Mouse (Mus musculus) thymus, adult 2 months (tissue): ENCODE data around the gene Gm20388. TPM values are rescaled to one million over a fixed set of nuclear protein-coding genes. Genes with fewer than 3 reads are reported as not detected.

ENCODE experiments used
- DNase-seq: peaks from one replicate; pipeline ENCODE4 v3.0.0; 2021
- H3K27ac ChIP-seq: fragments of 200-500 bp; 2 replicates; pipeline ENCODE4 v1.5.1; 2012; ENCODE audit warnings: low read length, control low read depth; ENCODE audit not compliant: control insufficient read depth, insufficient read depth
- H3K27me3 ChIP-seq: fragments of 200-500 bp; 2 replicates; pipeline ENCODE4 v1.6.1; 2012; ENCODE audit warnings: mild to moderate bottlenecking, low read length, moderate library complexity, mixed read lengths; ENCODE audit not compliant: control insufficient read depth, insufficient read depth
- H3K36me3 ChIP-seq: fragments of 200-500 bp; 2 replicates; pipeline ENCODE4 v1.6.1; 2012; ENCODE audit warnings: mild to moderate bottlenecking, low read length, moderate library complexity; ENCODE audit not compliant: control insufficient read depth, insufficient read depth
- H3K4me1 ChIP-seq: fragments of 200-500 bp; replicated peaks from 2 replicates; pipeline ENCODE4 v1.6.1; 2012; ENCODE audit warnings: low read length; ENCODE audit not compliant: control insufficient read depth, insufficient read depth
- H3K4me3 ChIP-seq: fragments of 200-500 bp; 2 replicates; pipeline ENCODE4 v1.5.1; 2012; ENCODE audit warnings: mild to moderate bottlenecking, low read length, control low read depth, moderate library complexity; ENCODE audit not compliant: control insufficient read depth, insufficient read depth
- CTCF ChIP-seq: fragments of 200-500 bp; IDR thresholded peaks from 2 replicates; pipeline ENCODE4 v1.5.1; 2012; ENCODE audit warnings: mild to moderate bottlenecking, control low read depth, low read length, moderate library complexity, borderline replicate concordance; ENCODE audit not compliant: control insufficient read depth, poor library complexity, insufficient read depth; ENCODE audit errors: extremely low read depth
- POLR2A ChIP-seq: fragments of 200-500 bp; IDR thresholded peaks from 2 replicates; pipeline ENCODE4 v1.6.1; 2012; ENCODE audit warnings: mild to moderate bottlenecking, low read length, control low read depth, moderate library complexity; ENCODE audit not compliant: control insufficient read depth, poor library complexity, insufficient read depth; ENCODE audit errors: extremely low read depth
- WGBS: fragments of 180-500 bp; shearing (Covaris S2); methylation state at CpG from one replicate; pipeline ENCODE4 v1.1.7; 2018; 5-methylcytosine and 5-hydroxymethylcytosine counted together
- polyA plus RNA-seq: library from polyadenylated mRNA; depleted of rRNA; stranded (reverse); fragments of >200 nt; gene quantifications from 2 replicates; pipeline ENCODE4 v1.2.3, GENCODE M21; 2012

Gm20388 gene
- polyA plus RNA-seq, 1 experiment, result 103 TPM

DNA sequence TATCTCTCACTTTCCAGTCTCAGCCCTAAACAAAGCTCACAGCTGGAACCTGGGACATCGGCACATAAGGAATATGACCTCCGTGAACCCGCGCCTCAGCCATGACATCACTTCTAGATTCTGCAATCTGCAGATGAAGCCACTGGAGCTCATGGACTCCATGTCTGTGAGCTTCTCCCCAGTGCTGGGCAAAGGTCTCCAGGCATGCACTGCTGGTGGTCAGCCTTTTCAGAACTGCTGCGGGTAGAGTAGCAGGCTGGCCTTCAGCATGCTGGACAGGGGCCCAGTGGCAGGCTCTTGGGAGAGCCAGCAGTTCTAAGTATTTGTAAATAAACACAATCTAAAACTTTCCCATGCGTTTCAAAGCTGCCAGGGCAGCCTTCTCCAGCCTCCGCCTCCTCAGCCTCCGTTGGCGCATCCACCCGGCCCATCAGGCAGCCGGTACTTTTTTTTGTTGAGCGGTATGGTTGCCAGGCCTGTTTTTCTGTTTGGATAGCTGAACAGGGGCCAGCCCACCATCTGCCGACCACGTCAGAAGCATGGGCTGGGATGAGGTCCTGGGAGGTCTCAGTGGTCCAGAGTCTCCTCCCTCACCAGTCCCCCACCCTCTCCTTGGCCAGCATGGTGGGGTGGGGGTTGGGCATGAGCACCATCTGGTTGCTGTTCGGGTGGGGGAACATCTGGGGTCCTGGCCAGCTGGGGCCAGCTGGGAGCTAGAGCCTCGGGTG is 2729.0 kb downstream of the Gm20388 start:
- DNase-seq, result no peak
- Histone ChIP-seq H3K27me3 (no peaks in the 10 kb centered on the region), H3K4me1 (no peaks in the 10 kb centered on the region), H3K36me3 (peaks cover 57% of the 10 kb centered on the region), H3K4me3 (no peak overlapping the region), H3K27ac (no peak overlapping the region)
- no peak for TF ChIP-seq CTCF
- no peak for TF ChIP-seq POLR2A
- whole genome bisulfite sequencing, result 91% methylated on average over 16 of the region's 16 CpGs

GRCm38 (mm10) chr8:122640825-122641224 is 2730.2 kb downstream of the Gm20388 start:
- TF ChIP-seq POLR2A (no peak), CTCF (no peak)
- H3K36me3 ChIP-seq, result peaks cover 56% of the 10 kb centered on the region
- H3K27ac ChIP-seq, result no peak overlapping the region
- H3K27me3 ChIP-seq, result no peaks in the 10 kb centered on the region
- no peak overlapping the region for H3K4me3 ChIP-seq
- WGBS, result 99% methylated on average over 4 of the region's 4 CpGs
- no peak for DNase-seq
- no peaks in the 10 kb centered on the region for H3K4me1 ChIP-seq

DNA sequence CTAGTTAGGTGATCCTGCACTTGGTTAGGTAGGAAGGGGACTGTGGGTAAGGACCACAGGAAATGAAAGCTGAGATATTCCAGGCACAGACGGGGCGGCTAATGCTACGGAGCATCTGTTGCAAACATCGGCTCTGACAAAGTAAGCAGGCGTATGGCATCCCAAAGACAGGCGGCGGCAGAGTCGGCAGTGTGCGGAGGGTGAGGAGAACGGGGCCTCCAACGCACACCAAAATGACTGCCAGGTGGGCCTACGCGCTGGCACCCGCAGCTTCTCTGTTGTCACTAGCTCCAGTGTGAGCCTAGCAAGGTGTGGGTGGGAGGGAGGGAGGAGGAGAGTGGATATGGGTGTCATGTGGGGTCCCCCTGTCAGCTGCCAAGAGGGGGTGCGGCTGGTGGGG is 2730.8 kb downstream of the Gm20388 start:
- Histone ChIP-seq H3K4me1 (no peaks in the 10 kb centered on the region), H3K27me3 (no peaks in the 10 kb centered on the region), H3K27ac (no peak overlapping the region), H3K36me3 (peaks cover 59% of the 10 kb centered on the region), H3K4me3 (no peak overlapping the region)
- no peak for DNase-seq
- WGBS, result 97% methylated on average over 15 of the region's 15 CpGs
- TF ChIP-seq POLR2A, result no peak
- no peak for TF ChIP-seq CTCF

- H3K4me1 ChIP-seq, result no peaks in the 10 kb centered on the region
- no peak overlapping the region for H3K4me3 ChIP-seq
- H3K27me3 ChIP-seq, result no peaks in the 10 kb centered on the region
- no peak for TF ChIP-seq POLR2A
- TF ChIP-seq CTCF, result no peak
- H3K27ac ChIP-seq, result no peak overlapping the region
- peaks cover 56% of the 10 kb centered on the region for H3K36me3 ChIP-seq
- 94% methylated on average over 9 of the region's 9 CpGs for WGBS
- DNase-seq, result no peak
Observed at GRCm38 (mm10) chr8:122642071-122642470, 2731.4 kb downstream of the Gm20388 start.

- WGBS, result 96% methylated on average over 6 of the region's 6 CpGs
- H3K4me1 ChIP-seq, result no peaks in the 10 kb centered on the region
- no peak overlapping the region for H3K27ac ChIP-seq
- H3K27me3 ChIP-seq, result no peaks in the 10 kb centered on the region
- peaks cover 60% of the 10 kb centered on the region for H3K36me3 ChIP-seq
- no peak overlapping the region for H3K4me3 ChIP-seq
- no peak for TF ChIP-seq CTCF
- TF ChIP-seq POLR2A, result no peak
- DNase-seq, result no peak
Observed at GRCm38 (mm10) chr8:122644175-122644954, 2733.7 kb downstream of the Gm20388 start.

GRCm38 (mm10) chr8:122646337-122646736 is 2735.7 kb downstream of the Gm20388 start:
- no peaks in the 10 kb centered on the region for H3K4me1 ChIP-seq
- H3K27ac ChIP-seq, result no peak overlapping the region
- no peak for TF ChIP-seq POLR2A
- TF ChIP-seq CTCF, result no peak

More at GRCm38 (mm10) chr8:122646337-122646736, 2735.7 kb downstream of the Gm20388 start:
- no peak overlapping the region for H3K4me3 ChIP-seq
- WGBS, result 95% methylated on average over 16 of the region's 16 CpGs
- no peaks in the 10 kb centered on the region for H3K27me3 ChIP-seq
- DNase-seq, result no peak
- H3K36me3 ChIP-seq, result peaks cover 61% of the 10 kb centered on the region
